Mouse (Mus musculus): ENCODE measurements around the gene Kcnj8. TPM values are rescaled to one million over a fixed set of nuclear protein-coding genes. Genes with fewer than 3 reads are reported as not detected.

Kcnj8 gene
- polyA plus RNA-seq, 1 experiment from 2014 or later: 13.6 TPM

DNA sequence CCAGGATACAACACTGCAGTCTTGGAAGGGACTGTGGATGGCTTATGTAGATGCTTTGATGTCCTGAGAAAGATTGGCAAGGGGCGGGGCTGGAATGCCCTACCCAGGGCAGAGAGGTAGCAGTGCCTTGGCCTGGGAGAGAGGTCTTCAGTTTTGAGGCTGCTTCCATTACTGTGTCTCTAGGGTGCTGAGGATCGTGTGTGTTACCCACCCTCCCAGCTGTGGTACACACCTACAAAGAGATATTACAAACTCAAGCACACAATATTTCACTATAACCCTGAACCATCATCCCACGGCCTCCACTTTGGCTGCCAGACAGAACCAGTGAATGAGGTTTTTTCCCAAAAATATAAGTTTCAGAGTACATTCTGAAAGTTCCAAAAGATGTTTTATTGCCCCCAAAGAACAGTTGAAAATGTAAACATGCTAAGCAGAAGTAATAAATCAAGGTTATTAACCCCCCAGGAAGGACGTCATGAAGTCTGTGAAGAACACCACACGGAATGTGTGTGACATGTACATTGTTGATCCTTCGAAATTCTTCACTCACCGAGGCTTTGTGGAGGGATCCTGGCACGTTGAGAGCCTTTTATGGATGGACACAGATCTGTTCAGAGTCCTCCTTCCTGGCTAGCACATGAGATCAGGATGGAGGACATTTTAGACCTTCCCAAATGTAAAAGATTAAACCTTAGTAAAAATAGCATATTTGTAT is 29.2 kb downstream of the Kcnj8 start:
- DNase-seq (no peak), ATAC-seq (ENCODE audit: low FRiP score, low TSS enrichment) (no peak)
- no peak overlapping the region for H3K4me3 ChIP-seq (replicated peaks; ENCODE audit: low read depth, low read length)
- H3K9ac ChIP-seq (replicated peaks; ENCODE audit: low read length): no peak overlapping the region
- H3K27ac ChIP-seq (replicated peaks; ENCODE audit: low read depth, low read length): no peak overlapping the region
- WGBS: 87% methylated on average over 8 of the region's 8 CpGs
- H3K36me3 ChIP-seq (ENCODE audit: control insufficient read depth, insufficient read depth, low read length): no peaks in the 10 kb centered on the region
- H3K4me1 ChIP-seq (ENCODE audit: control insufficient read depth, insufficient read depth, low read length): no peaks in the 10 kb centered on the region
- no peaks in the 10 kb centered on the region for H3K27me3 ChIP-seq (ENCODE audit: control insufficient read depth, insufficient read depth, low read length)
- H3K9me3 ChIP-seq (ENCODE audit: control insufficient read depth, low read length): no peaks in the 10 kb centered on the region
- no peak overlapping the region for H3K4me2 ChIP-seq (ENCODE audit: low read length)

DNA sequence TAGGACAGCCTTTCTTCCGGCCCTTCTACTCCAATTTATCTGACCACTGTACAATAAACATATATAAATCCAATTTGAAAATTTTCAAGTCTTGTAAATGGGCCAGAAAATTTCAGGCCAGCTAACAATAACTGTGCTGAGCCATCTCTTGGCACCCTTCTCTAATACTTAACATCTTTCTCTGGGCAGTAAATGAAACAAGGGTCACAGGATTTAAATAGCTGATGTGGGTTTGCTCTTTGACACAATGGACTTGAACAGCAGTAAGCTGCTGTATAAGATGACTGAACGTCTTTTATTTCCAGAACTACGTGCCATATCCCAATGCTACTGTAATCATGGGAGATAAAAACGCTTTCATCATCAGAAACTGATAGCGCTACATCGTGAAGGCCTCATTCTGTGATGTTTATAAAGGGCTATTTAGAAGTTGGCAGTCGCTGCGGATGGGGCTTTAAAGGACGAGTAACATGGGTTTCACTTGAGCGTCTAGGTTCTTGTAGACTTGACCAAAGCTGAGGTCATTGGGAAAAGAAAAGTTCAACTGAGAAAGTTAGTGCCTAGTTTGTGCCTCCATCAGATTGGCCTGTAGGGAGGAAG is 30.8 kb downstream of the Kcnj8 start:
- Histone ChIP-seq H3K9ac (replicated peaks; ENCODE audit: low read length) (no peak overlapping the region), H3K4me2 (ENCODE audit: low read length) (no peak overlapping the region), H3K4me3 (replicated peaks; ENCODE audit: low read depth, low read length) (no peak overlapping the region), H3K36me3 (ENCODE audit: control insufficient read depth, insufficient read depth, low read length) (no peaks in the 10 kb centered on the region), H3K27ac (replicated peaks; ENCODE audit: low read depth, low read length) (no peak overlapping the region), H3K9me3 (ENCODE audit: control insufficient read depth, low read length) (no peaks in the 10 kb centered on the region), H3K27me3 (ENCODE audit: control insufficient read depth, insufficient read depth, low read length) (no peaks in the 10 kb centered on the region), H3K4me1 (ENCODE audit: control insufficient read depth, insufficient read depth, low read length) (no peaks in the 10 kb centered on the region)
- no peak for DNase-seq
- WGBS: 93% methylated on average over 10 of the region's 10 CpGs
- ATAC-seq (ENCODE audit: low FRiP score, low TSS enrichment): no peak

DNA sequence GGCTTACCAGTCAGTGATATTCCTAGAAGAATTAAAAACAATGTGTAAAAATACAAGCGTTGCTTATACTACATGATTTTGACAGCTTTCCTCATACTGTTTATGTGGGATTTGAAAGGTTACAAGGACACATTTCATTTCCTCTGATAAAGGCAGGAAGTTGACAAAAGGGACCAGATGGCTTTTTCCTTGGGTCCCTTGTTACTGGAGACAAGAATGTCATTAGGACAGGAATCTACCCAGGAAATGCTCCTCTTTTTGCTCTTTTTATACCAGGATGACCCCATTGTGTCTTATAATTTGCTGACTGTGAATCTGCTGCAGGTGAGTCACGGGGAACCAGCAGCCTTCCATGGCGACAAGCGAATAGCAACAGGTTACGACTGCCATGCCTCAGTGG is 31.3 kb downstream of the Kcnj8 start:
- WGBS: 93% methylated on average over 5 of the region's 5 CpGs
- ATAC-seq (ENCODE audit: low FRiP score, low TSS enrichment) (no peak), DNase-seq (no peak)
- Histone ChIP-seq H3K4me3 (replicated peaks; ENCODE audit: low read depth, low read length) (no peak overlapping the region), H3K4me2 (ENCODE audit: low read length) (no peak overlapping the region), H3K4me1 (ENCODE audit: control insufficient read depth, insufficient read depth, low read length) (no peaks in the 10 kb centered on the region), H3K9ac (replicated peaks; ENCODE audit: low read length) (no peak overlapping the region), H3K27ac (replicated peaks; ENCODE audit: low read depth, low read length) (no peak overlapping the region), H3K36me3 (ENCODE audit: control insufficient read depth, insufficient read depth, low read length) (no peaks in the 10 kb centered on the region), H3K9me3 (ENCODE audit: control insufficient read depth, low read length) (no peaks in the 10 kb centered on the region), H3K27me3 (ENCODE audit: control insufficient read depth, insufficient read depth, low read length) (no peaks in the 10 kb centered on the region)

DNA sequence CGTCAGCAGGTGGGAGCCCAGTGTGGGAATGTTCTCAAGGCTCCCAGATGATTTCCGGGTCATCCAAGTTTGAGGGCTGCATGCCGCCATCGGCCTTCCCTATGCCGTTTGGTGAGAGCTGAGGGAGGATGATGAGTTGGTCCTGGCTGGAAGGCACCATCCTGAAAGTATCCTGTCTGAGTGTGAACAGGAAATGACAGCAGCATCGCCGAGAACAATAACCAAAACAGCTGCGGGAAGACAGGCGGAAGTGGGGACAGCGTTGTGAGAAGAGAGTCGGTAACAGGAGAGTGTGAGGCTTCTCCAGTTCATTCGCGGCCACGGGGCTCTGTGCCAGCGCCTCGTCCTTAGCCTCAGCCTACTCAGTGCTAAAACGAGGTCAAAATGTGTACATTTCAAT is 32.9 kb downstream of the Kcnj8 start:
- Histone ChIP-seq H3K9ac (replicated peaks; ENCODE audit: low read length) (no peak overlapping the region), H3K4me1 (ENCODE audit: control insufficient read depth, insufficient read depth, low read length) (no peaks in the 10 kb centered on the region), H3K36me3 (ENCODE audit: control insufficient read depth, insufficient read depth, low read length) (no peaks in the 10 kb centered on the region), H3K27me3 (ENCODE audit: control insufficient read depth, insufficient read depth, low read length) (no peaks in the 10 kb centered on the region), H3K9me3 (ENCODE audit: control insufficient read depth, low read length) (no peaks in the 10 kb centered on the region), H3K27ac (replicated peaks; ENCODE audit: low read depth, low read length) (no peak overlapping the region), H3K4me2 (ENCODE audit: low read length) (no peak overlapping the region), H3K4me3 (replicated peaks; ENCODE audit: low read depth, low read length) (no peak overlapping the region)
- 86% methylated on average over 17 of the region's 17 CpGs for WGBS
- DNase-seq (no peak), ATAC-seq (ENCODE audit: low FRiP score, low TSS enrichment) (no peak)

DNA sequence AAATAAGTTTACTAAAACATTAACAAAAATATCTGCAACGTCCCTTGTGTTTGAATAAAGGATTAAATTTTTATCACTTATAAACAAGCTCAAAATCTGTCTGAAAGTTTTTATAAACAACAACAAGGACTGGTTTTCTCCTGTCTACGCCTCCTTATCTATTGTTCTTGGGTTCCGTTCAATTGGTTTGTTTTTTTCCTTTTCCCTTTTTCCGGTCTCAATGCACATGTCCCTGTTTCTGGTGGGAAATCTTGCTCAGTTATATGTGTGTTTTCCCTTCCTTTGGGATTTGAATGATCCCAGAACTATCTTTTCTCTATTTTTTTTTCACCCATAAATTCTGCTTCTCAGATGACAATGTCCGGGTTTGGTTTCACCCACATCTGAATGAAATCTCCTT is 38.0 kb downstream of the Kcnj8 start:
- ATAC-seq (ENCODE audit: low FRiP score, low TSS enrichment) (no peak), DNase-seq (no peak)
- Histone ChIP-seq H3K27ac (replicated peaks; ENCODE audit: low read depth, low read length) (no peak overlapping the region), H3K27me3 (ENCODE audit: control insufficient read depth, insufficient read depth, low read length) (no peaks in the 10 kb centered on the region), H3K36me3 (ENCODE audit: control insufficient read depth, insufficient read depth, low read length) (no peaks in the 10 kb centered on the region), H3K4me3 (replicated peaks; ENCODE audit: low read depth, low read length) (no peak overlapping the region), H3K9ac (replicated peaks; ENCODE audit: low read length) (no peak overlapping the region), H3K4me2 (ENCODE audit: low read length) (no peak overlapping the region), H3K9me3 (ENCODE audit: control insufficient read depth, low read length) (no peaks in the 10 kb centered on the region), H3K4me1 (ENCODE audit: control insufficient read depth, insufficient read depth, low read length) (no peaks in the 10 kb centered on the region)
- 89% methylated on average over 5 of the region's 5 CpGs for WGBS

DNA sequence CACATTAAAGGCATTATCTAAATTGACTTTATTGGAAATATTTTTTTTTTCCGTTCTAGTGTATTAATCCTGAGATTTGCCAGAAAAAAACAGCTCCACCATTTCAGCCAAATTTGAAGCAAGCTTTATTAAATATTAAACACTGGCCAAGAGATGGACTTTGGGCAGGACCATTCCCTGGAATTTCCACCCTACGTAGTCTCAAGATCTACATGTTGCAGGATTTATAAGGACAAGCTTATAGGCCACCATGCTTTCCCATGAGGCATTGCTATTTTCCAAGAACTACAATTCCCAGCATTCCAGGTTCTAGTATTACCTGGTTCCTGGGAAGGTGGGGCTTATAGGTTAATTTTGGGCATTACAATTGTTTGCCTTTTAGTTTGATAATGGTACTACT is 38.7 kb downstream of the Kcnj8 start:
- Histone ChIP-seq H3K4me2 (ENCODE audit: low read length) (no peak overlapping the region), H3K4me3 (replicated peaks; ENCODE audit: low read depth, low read length) (no peak overlapping the region), H3K9me3 (ENCODE audit: control insufficient read depth, low read length) (no peaks in the 10 kb centered on the region), H3K27me3 (ENCODE audit: control insufficient read depth, insufficient read depth, low read length) (no peaks in the 10 kb centered on the region), H3K36me3 (ENCODE audit: control insufficient read depth, insufficient read depth, low read length) (no peaks in the 10 kb centered on the region), H3K4me1 (ENCODE audit: control insufficient read depth, insufficient read depth, low read length) (no peaks in the 10 kb centered on the region), H3K27ac (replicated peaks; ENCODE audit: low read depth, low read length) (no peak overlapping the region), H3K9ac (replicated peaks; ENCODE audit: low read length) (no peak overlapping the region)
- no peak for DNase-seq
- ATAC-seq (ENCODE audit: low FRiP score, low TSS enrichment): no peak
- WGBS: 97% methylated on average over 2 of the region's 2 CpGs

DNA sequence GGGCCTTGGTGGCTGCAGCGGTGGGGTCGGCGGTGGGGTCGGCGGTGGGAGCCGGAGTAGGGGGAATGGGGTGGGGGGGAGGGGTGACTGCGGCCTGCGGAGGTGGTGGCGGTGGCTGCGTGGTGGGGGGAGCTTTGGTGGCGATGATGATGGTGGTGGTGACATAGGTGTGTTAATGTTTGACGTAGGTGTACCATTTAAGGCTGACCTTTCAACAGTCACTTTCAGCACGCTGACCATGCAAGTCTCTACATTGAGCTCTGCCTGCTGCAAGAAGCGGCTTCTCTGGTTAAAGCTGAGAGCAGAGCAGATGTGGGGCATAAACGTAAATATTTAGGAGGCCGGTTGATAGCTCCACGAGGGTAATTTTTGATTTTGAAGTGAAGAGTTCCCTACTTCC is 39.3 kb downstream of the Kcnj8 start:
- no peaks in the 10 kb centered on the region for H3K36me3 ChIP-seq (ENCODE audit: control insufficient read depth, insufficient read depth, low read length)
- H3K4me3 ChIP-seq (replicated peaks; ENCODE audit: low read depth, low read length): no peak overlapping the region
- H3K9me3 ChIP-seq (ENCODE audit: control insufficient read depth, low read length): no peaks in the 10 kb centered on the region
- no peak overlapping the region for H3K4me2 ChIP-seq (ENCODE audit: low read length)
- no peaks in the 10 kb centered on the region for H3K4me1 ChIP-seq (ENCODE audit: control insufficient read depth, insufficient read depth, low read length)
- DNase-seq: no peak
- H3K27ac ChIP-seq (replicated peaks; ENCODE audit: low read depth, low read length): no peak overlapping the region
- no peaks in the 10 kb centered on the region for H3K27me3 ChIP-seq (ENCODE audit: control insufficient read depth, insufficient read depth, low read length)
- no peak overlapping the region for H3K9ac ChIP-seq (replicated peaks; ENCODE audit: low read length)
- WGBS: 97% methylated on average over 17 of the region's 17 CpGs
- no peak for ATAC-seq (ENCODE audit: low FRiP score, low TSS enrichment)

DNA sequence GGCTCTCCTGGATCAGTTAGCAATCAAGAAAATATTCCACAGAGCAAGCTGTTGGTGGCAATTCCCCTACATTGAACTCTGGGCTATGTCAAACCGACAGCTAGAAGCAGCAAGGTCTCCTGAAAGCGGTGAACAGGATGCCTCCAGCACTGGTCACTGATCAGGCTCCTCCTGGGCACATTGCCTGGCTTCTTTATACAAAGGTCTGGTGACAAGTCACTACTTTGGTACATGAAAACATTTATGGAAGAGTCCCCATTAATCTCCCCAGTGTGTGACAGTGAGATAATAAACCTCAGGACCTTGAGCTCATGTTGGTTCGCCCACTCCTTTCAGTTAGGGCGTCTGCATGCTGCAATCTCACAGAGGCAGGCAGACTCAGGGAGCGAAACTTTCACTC is 41.0 kb downstream of the Kcnj8 start:
- 90% methylated on average over 5 of the region's 5 CpGs for WGBS
- H3K4me2 ChIP-seq (ENCODE audit: low read length): no peak overlapping the region

DNA sequence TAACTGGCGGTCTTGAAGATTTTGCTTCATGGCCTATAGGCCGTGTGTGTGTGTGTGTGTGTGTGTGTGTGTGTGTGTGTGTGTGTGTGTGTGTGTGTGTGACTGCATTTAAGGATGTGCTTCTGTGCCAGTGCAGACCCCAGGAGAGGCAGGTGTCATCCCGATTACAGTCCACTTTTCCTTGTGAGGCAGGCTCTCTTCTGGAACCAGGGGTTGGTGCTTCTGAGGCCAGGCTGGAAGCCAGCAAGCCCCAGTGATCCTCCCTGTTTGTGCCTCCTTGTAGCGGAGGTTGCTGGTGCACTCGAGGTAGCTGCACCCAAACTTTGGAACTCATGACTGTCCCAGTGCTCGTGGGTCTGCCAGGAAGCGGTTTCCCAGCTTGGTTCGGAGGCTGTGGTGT is 41.7 kb downstream of the Kcnj8 start:
- no peak for ATAC-seq (ENCODE audit: low FRiP score, low TSS enrichment)
- no peak overlapping the region for H3K9ac ChIP-seq (replicated peaks; ENCODE audit: low read length)
- no peak for DNase-seq
- H3K27ac ChIP-seq (replicated peaks; ENCODE audit: low read depth, low read length): no peak overlapping the region
- no peak overlapping the region for H3K4me2 ChIP-seq (ENCODE audit: low read length)
- H3K9me3 ChIP-seq (ENCODE audit: control insufficient read depth, low read length): no peaks in the 10 kb centered on the region
- H3K4me3 ChIP-seq (replicated peaks; ENCODE audit: low read depth, low read length): no peak overlapping the region
- H3K36me3 ChIP-seq (ENCODE audit: control insufficient read depth, insufficient read depth, low read length): no peaks in the 10 kb centered on the region
- 83% methylated on average over 8 of the region's 8 CpGs for WGBS
- H3K27me3 ChIP-seq (ENCODE audit: control insufficient read depth, insufficient read depth, low read length): no peaks in the 10 kb centered on the region
- no peaks in the 10 kb centered on the region for H3K4me1 ChIP-seq (ENCODE audit: control insufficient read depth, insufficient read depth, low read length)

More for the DNA sequence above, 41.0 kb downstream of the Kcnj8 start:
- Histone ChIP-seq H3K27ac (replicated peaks; ENCODE audit: low read depth, low read length) (no peak overlapping the region), H3K9me3 (ENCODE audit: control insufficient read depth, low read length) (no peaks in the 10 kb centered on the region), H3K9ac (replicated peaks; ENCODE audit: low read length) (no peak overlapping the region), H3K27me3 (ENCODE audit: control insufficient read depth, insufficient read depth, low read length) (no peaks in the 10 kb centered on the region), H3K4me3 (replicated peaks; ENCODE audit: low read depth, low read length) (no peak overlapping the region), H3K4me1 (ENCODE audit: control insufficient read depth, insufficient read depth, low read length) (no peaks in the 10 kb centered on the region), H3K36me3 (ENCODE audit: control insufficient read depth, insufficient read depth, low read length) (no peaks in the 10 kb centered on the region)
- DNase-seq (no peak), ATAC-seq (ENCODE audit: low FRiP score, low TSS enrichment) (no peak)
